Mouse (Mus musculus) heart, embryonic 16.5 days (tissue): ENCODE data around the gene Fat3. TPM values are rescaled to one million over a fixed set of nuclear protein-coding genes. Genes with fewer than 3 reads are reported as not detected.

Experiments used
- ATAC-seq: fragments of 200-750 bp; cut with Nextera tagmentation; replicated peaks from 2 replicates; pipeline ENCODE4 v1.8.0; 2017; ENCODE audit warnings: moderate number of reproducible peaks; ENCODE audit not compliant: insufficient read depth, low FRiP score; ENCODE audit errors: extremely low read depth
- H3K27ac ChIP-seq: fragments of 300-500 bp; sonication (generic); 2 replicates; pipeline ENCODE4 v1.5.1; 2014; ENCODE audit warnings: mild to moderate bottlenecking, low read length, control low read depth, moderate library complexity
- H3K27me3 ChIP-seq: fragments of 300-500 bp; sonication (generic); 2 replicates; pipeline ENCODE4 v1.6.1; 2014; ENCODE audit warnings: low read length, mixed read lengths; ENCODE audit not compliant: control insufficient read depth, insufficient read depth
- H3K36me3 ChIP-seq: fragments of 300-500 bp; sonication (generic); 2 replicates; pipeline ENCODE4 v1.6.1; 2014; ENCODE audit not compliant: control insufficient read depth, insufficient read depth
- H3K4me1 ChIP-seq: fragments of 300-500 bp; sonication (generic); 2 replicates; pipeline ENCODE4 v1.6.1; 2014; ENCODE audit warnings: low read length, mixed read lengths; ENCODE audit not compliant: control insufficient read depth, insufficient read depth
- H3K4me2 ChIP-seq: fragments of 300-500 bp; sonication (generic); 2 replicates; pipeline ENCODE4 v1.6.1; 2014; ENCODE audit warnings: low read depth, mild to moderate bottlenecking, control low read depth, low read length
- H3K4me3 ChIP-seq: fragments of 300-500 bp; sonication (generic); 2 replicates; pipeline ENCODE4 v1.5.1; 2014; ENCODE audit warnings: mild to moderate bottlenecking, control low read depth, low read length
- H3K9ac ChIP-seq: fragments of 300-500 bp; sonication (generic); 2 replicates; pipeline ENCODE4 v1.6.1; 2014; ENCODE audit warnings: low read length, control low read depth
- H3K9me3 ChIP-seq: fragments of 300-500 bp; sonication (generic); replicated peaks from 2 replicates; pipeline ENCODE4 v1.6.1; 2016; ENCODE audit warnings: low read length; ENCODE audit not compliant: control insufficient read depth
- WGBS: fragments of 180-500 bp; shearing (Covaris S2); extraction: QIAGEN DNeasy Blood & Tissue Kit; methylation state at CpG from one replicate; pipeline ENCODE4 v1.1.7; 2014; 5-methylcytosine and 5-hydroxymethylcytosine counted together
- polyA plus RNA-seq: library from polyadenylated mRNA; unstranded; fragments of >200 nt; fragmentation: Nextera tagmentation; extraction: Ambion mirVana; gene quantifications from 2 replicates; pipeline ENCODE4 v1.2.1, GENCODE M21; 2015

Fat3 gene
- polyA plus RNA-seq, 1 experiment from 2014 or later, result 0.76 TPM

DNA sequence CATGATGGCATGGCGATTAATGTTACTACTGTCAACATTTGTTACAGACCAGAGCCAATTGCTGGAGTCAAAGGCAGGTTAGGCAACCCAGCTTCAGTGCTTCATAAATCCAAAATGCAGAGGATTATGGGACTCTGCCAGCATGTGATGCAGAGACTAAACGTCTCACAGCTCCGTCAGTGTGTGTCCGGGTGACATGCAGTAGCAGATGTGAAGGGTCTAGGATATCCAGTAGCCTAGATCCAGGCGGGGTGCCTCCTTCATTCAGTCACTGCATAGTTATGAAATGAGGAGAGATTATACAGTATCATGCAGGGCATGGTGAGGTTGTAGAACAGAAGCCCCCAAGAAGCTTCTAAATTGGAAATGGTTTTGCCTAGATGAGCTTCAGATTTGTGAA lies 379.3 kb downstream of the Fat3 start:
- ATAC-seq, result no peak
- Histone ChIP-seq H3K4me3 (no peak overlapping the region), H3K36me3 (no peaks in the 10 kb centered on the region), H3K4me1 (no peaks in the 10 kb centered on the region), H3K4me2 (no peak overlapping the region), H3K27ac (no peak overlapping the region), H3K9ac (no peak overlapping the region), H3K27me3 (no peaks in the 10 kb centered on the region), H3K9me3 (no peaks in the 10 kb centered on the region)
- WGBS, result 86% methylated on average over 5 of the region's 5 CpGs

GRCm38 (mm10) chr9:16114821-16115485 lies 386.1 kb downstream of the Fat3 start:
- H3K27ac ChIP-seq, result peak overlapping the region; percentile 87

GRCm38 (mm10) chr9:16113936-16114642 lies 387.0 kb downstream of the Fat3 start:
- H3K27ac ChIP-seq, result peak overlapping the region; percentile 87
- H3K4me3 ChIP-seq, result no peak overlapping the region
- no peak overlapping the region for H3K9ac ChIP-seq
- ATAC-seq, result 0 out of 2 replicates have a peak, but pooled peaks have one; percentile 28
- H3K9me3 ChIP-seq, result peaks cover 3% of the 10 kb centered on the region; the same call in 1 of the 2 replicates
- peaks cover 11% of the 10 kb centered on the region for H3K4me1 ChIP-seq
- H3K27me3 ChIP-seq, result no peaks in the 10 kb centered on the region
- H3K36me3 ChIP-seq, result no peaks in the 10 kb centered on the region
- H3K4me2 ChIP-seq, result no peak overlapping the region
- 70% methylated on average over 4 of the region's 4 CpGs for WGBS

More at GRCm38 (mm10) chr9:16114821-16115485, 386.1 kb downstream of the Fat3 start:
- no peaks in the 10 kb centered on the region for H3K27me3 ChIP-seq
- peaks cover 11% of the 10 kb centered on the region for H3K4me1 ChIP-seq
- H3K9ac ChIP-seq, result no peak overlapping the region
- no peaks in the 10 kb centered on the region for H3K36me3 ChIP-seq
- WGBS, result 10% methylated on average over 7 of the region's 7 CpGs
- H3K4me3 ChIP-seq, result 0 out of 2 replicates have a peak overlapping the region, but pooled peaks have one; percentile 8
- H3K4me2 ChIP-seq, result peak overlapping the region; percentile 49
- peak; percentile 96 for ATAC-seq
- peaks cover 3% of the 10 kb centered on the region; the same call in 1 of the 2 replicates for H3K9me3 ChIP-seq

DNA sequence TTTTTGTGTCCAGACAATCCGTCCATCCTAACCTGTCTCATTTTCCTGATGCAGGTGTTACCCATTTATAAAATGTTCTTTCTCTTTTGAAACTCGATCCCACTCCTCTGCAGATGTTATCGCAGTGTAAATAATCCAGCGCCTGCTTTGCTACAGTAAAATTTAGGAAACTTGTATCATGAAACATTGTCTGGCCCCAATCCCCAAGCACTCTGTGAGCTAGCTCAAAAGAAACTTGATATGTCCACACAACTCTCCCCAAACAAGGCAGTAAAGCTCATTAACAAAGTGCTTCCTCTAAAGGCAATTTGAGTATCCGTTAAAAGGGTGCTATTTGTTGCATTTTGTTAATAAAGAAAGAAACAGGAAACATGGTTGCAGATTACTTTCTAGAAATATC lies 393.2 kb downstream of the Fat3 start:
- Histone ChIP-seq H3K9ac (no peak overlapping the region), H3K4me1 (no peaks in the 10 kb centered on the region), H3K9me3 (peaks cover 3% of the 10 kb centered on the region; the same call in 1 of the 2 replicates), H3K4me2 (no peak overlapping the region), H3K4me3 (no peak overlapping the region), H3K36me3 (no peaks in the 10 kb centered on the region), H3K27ac (no peak overlapping the region), H3K27me3 (no peaks in the 10 kb centered on the region)
- ATAC-seq, result 0 out of 2 replicates have a peak, but pooled peaks have one; percentile 32
- WGBS, result 64% methylated on average over 5 of the region's 5 CpGs

GRCm38 (mm10) chr9:16107386-16107785 lies 393.7 kb downstream of the Fat3 start:
- no peak overlapping the region for H3K9ac ChIP-seq
- H3K9me3 ChIP-seq, result peaks cover 3% of the 10 kb centered on the region; the same call in 1 of the 2 replicates
- H3K4me1 ChIP-seq, result no peaks in the 10 kb centered on the region
- no peaks in the 10 kb centered on the region for H3K27me3 ChIP-seq
- H3K4me2 ChIP-seq, result no peak overlapping the region
- ATAC-seq, result no peak
- no peak overlapping the region for H3K27ac ChIP-seq
- no peak overlapping the region for H3K4me3 ChIP-seq
- 42% methylated on average over 5 of the region's 5 CpGs for WGBS
- no peaks in the 10 kb centered on the region for H3K36me3 ChIP-seq

GRCm38 (mm10) chr9:16098553-16098952 lies 402.5 kb downstream of the Fat3 start:
- H3K27me3 ChIP-seq, result no peaks in the 10 kb centered on the region
- no peak overlapping the region for H3K27ac ChIP-seq
- H3K9ac ChIP-seq, result no peak overlapping the region
- ATAC-seq, result no peak
- H3K9me3 ChIP-seq, result no peaks in the 10 kb centered on the region
- no peak overlapping the region for H3K4me2 ChIP-seq
- no peak overlapping the region for H3K4me3 ChIP-seq
- WGBS, result 68% methylated on average over 2 of the region's 2 CpGs
- no peaks in the 10 kb centered on the region for H3K36me3 ChIP-seq
- H3K4me1 ChIP-seq, result no peaks in the 10 kb centered on the region

GRCm38 (mm10) chr9:16093047-16093668 lies 407.9 kb downstream of the Fat3 start:
- Histone ChIP-seq H3K36me3 (no peaks in the 10 kb centered on the region), H3K4me3 (no peak overlapping the region), H3K4me1 (no peaks in the 10 kb centered on the region), H3K9me3 (no peaks in the 10 kb centered on the region), H3K9ac (no peak overlapping the region), H3K27ac (no peak overlapping the region), H3K27me3 (no peaks in the 10 kb centered on the region), H3K4me2 (no peak overlapping the region)
- WGBS, result 75% methylated on average over 8 of the region's 8 CpGs
- no peak for ATAC-seq

- no peaks in the 10 kb centered on the region for H3K27me3 ChIP-seq
- H3K36me3 ChIP-seq, result no peaks in the 10 kb centered on the region
- no peak overlapping the region for H3K27ac ChIP-seq
- H3K4me1 ChIP-seq, result no peaks in the 10 kb centered on the region
- no peak overlapping the region for H3K4me3 ChIP-seq
- H3K9ac ChIP-seq, result no peak overlapping the region
- no peak overlapping the region for H3K4me2 ChIP-seq
- H3K9me3 ChIP-seq, result no peaks in the 10 kb centered on the region
- ATAC-seq, result no peak
- WGBS, result 66% methylated on average over 5 of the region's 5 CpGs
Measured at GRCm38 (mm10) chr9:16092051-16092967, 408.8 kb downstream of the Fat3 start.
